ENCODE assay signal across 9 mouse cellular contexts in genomic region chr7:132723906-132724305, GRCm38 (mm10).
DNase-seq lines count a peak whose midpoint lies in the region; ATAC-seq and TF ChIP-seq lines count a peak whose summit lies in the region.
"Had no signal": no experiment of that assay in that cellular context is flagged by ENCODE, and none has a peak within 500 bp of the region (broad histone marks: within the 10 kb centered on the region; RNA-seq: fewer than 3 reads in every experiment).

No protein-coding gene starts in this region.

- H3K36me3 ChIP-seq in CH12.LX (replicated peaks in 1 of 2; ENCODE audit: control insufficient read depth in 1 of 2, insufficient read depth in 1 of 2, low read length in 1 of 2) = peaks cover 8 to 47% of the 10 kb centered on the region in 2 experiments
- H3K36me3 ChIP-seq: midbrain, embryonic 12.5 days had no signal

- DNase-seq in layer of hippocampus, adult 11-12 months (ENCODE audit: low spot score) = peak; percentile 69
- no peak for DNase-seq in layer of hippocampus, postnatal 36 days
- DNase-seq in CH12.LX (ENCODE audit: extremely low read depth) = peak; percentile 54
- peak; percentile 85 for DNase-seq in gastrocnemius, postnatal 25 days
- peak; percentile 93 for DNase-seq in kidney, adult 18-20 months
- DNase-seq in lung, postnatal 10 days = peak; percentile 78
- DNase-seq in embryo, embryonic 9.5 days (ENCODE audit: extremely low spot score) = no peak

- no peak overlapping the region for H3K4me2 ChIP-seq in CH12.LX (ENCODE audit: insufficient read depth, low read depth, poor library complexity, severe bottlenecking)
- H3K4me2 ChIP-seq: midbrain, embryonic 12.5 days had no signal

- no peak overlapping the region for H3K4me3 ChIP-seq in CH12.LX (replicated peaks in 1 of 3; ENCODE audit: low read depth in 2 of 3, low read length in 2 of 3, poor library complexity in 1 of 3)
- H3K4me3 ChIP-seq: midbrain, embryonic 12.5 days had no signal

- no peaks in the 10 kb centered on the region for H3K27me3 ChIP-seq in CH12.LX (replicated peaks)
- H3K27me3 ChIP-seq: midbrain, embryonic 12.5 days had no signal

- peak; percentile 79 for ATAC-seq in cerebellum, adult (ENCODE audit: insufficient number of reproducible peaks, low FRiP score, low TSS enrichment)

- no peaks in the 10 kb centered on the region for H3K9me3 ChIP-seq in CH12.LX (replicated peaks; ENCODE audit: low read length)
- H3K9me3 ChIP-seq: midbrain, embryonic 12.5 days had no signal

- TF ChIP-seq POLR2A in CH12.LX (IDR thresholded peaks at IDR 0.05; ENCODE audit: low read depth, low read length) = peak; percentile 49

- no peaks in the 10 kb centered on the region for H3K79me2 ChIP-seq in CH12.LX (replicated peaks; ENCODE audit: control insufficient read depth, extremely low read depth, insufficient read depth, poor library complexity, severe bottlenecking)

- no peak overlapping the region for H3K9ac ChIP-seq in CH12.LX (ENCODE audit: insufficient read depth, low read depth)
- H3K9ac ChIP-seq: midbrain, embryonic 12.5 days had no signal

- peaks cover 43 to 80% of the 10 kb centered on the region in 2 experiments for H3K4me1 ChIP-seq in CH12.LX (ENCODE audit: control insufficient read depth in 1 of 2, insufficient read depth in 2 of 2)

- H3K27ac ChIP-seq in CH12.LX (ENCODE audit: insufficient read depth, low read depth) = no peak overlapping the region
- H3K27ac ChIP-seq: midbrain, embryonic 12.5 days had no signal

- dilution Hi-C loops in CH12.LX (cut with MboI; ENCODE audit: extremely low pct_ligation_motif_present, extremely low pct_unique_long_range_greater_than_20kb, low sequenced_read_pairs) = no loop called here

- in situ Hi-C loops in CH12.LX (cut with MboI; ENCODE audit: low pct_ligation_motif_present, low pct_unique_long_range_greater_than_20kb, low sequenced_read_pairs) = no loop called here

- no peak for TF ChIP-seq CTCF in CH12.LX (conservative IDR thresholded peaks at IDR 0.05 in 1 of 2, IDR thresholded peaks at IDR 0.05 in 1 of 2; ENCODE audit: low read depth in 2 of 2, low read length in 2 of 2)

- no peak for TF ChIP-seq EP300 in CH12.LX (IDR thresholded peaks at IDR 0.05; ENCODE audit: low read length)

- no peak for TF ChIP-seq RAD21 in CH12.LX (IDR thresholded peaks at IDR 0.05; ENCODE audit: low read depth, low read length)

TF ChIP-seq in CH12.LX, 34 proteins besides CTCF, POLR2A, EP300 and RAD21:
- TF ChIP-seq UBTF (IDR thresholded peaks at IDR 0.05; ENCODE audit: low read depth, low read length) (no peak), ELF1 (IDR thresholded peaks at IDR 0.05; ENCODE audit: low read depth, low read length) (no peak), PAX5 (IDR thresholded peaks at IDR 0.05; ENCODE audit: low read length) (no peak), HCFC1 (IDR thresholded peaks at IDR 0.05; ENCODE audit: low read depth, low read length) (no peak), ETS1 (conservative IDR thresholded peaks at IDR 0.05; ENCODE audit: low read depth, low read length) (no peak; the same call in 1 of the 2 replicates), KAT2A (IDR thresholded peaks at IDR 0.05; ENCODE audit: insufficient replicate concordance, low read length) (no peak), MAX (IDR thresholded peaks at IDR 0.05; ENCODE audit: low read length) (peak; percentile 81), BHLHE40 (IDR thresholded peaks at IDR 0.05; ENCODE audit: low read depth, low read length) (peak; percentile 47), ZKSCAN1 (IDR thresholded peaks at IDR 0.05; ENCODE audit: borderline replicate concordance, low read depth, low read length) (no peak), MXI1 (IDR thresholded peaks at IDR 0.05; ENCODE audit: low read depth, low read length) (no peak), E2F4 (IDR thresholded peaks at IDR 0.05; ENCODE audit: insufficient replicate concordance, low read depth, low read length) (no peak), MAZ (IDR thresholded peaks at IDR 0.05; ENCODE audit: low read depth, low read length) (no peak), GABPA (IDR thresholded peaks at IDR 0.05; ENCODE audit: insufficient replicate concordance, low read depth, low read length) (no peak), NELFE (IDR thresholded peaks at IDR 0.05; ENCODE audit: low read depth, low read length) (no peak), TBP (conservative IDR thresholded peaks at IDR 0.05; ENCODE audit: low read depth, low read length) (0 out of 2 replicates have a peak, but pooled peaks have one; percentile 42), RCOR1 (conservative IDR thresholded peaks at IDR 0.05; ENCODE audit: low read depth, low read length) (no peak), USF2 (conservative IDR thresholded peaks at IDR 0.05; ENCODE audit: low read depth, low read length) (peak; percentile 71), MAFK (IDR thresholded peaks at IDR 0.05; ENCODE audit: insufficient replicate concordance, low read length) (no peak), ZC3H11A (IDR thresholded peaks at IDR 0.05; ENCODE audit: low read depth, low read length) (no peak), IRF4 (IDR thresholded peaks at IDR 0.05; ENCODE audit: low read depth, low read length) (no peak), JUN (IDR thresholded peaks at IDR 0.05; ENCODE audit: insufficient read depth, low read depth, low read length) (no peak), ZNF384 (IDR thresholded peaks at IDR 0.05; ENCODE audit: low read depth, low read length) (no peak), ZMIZ1 (IDR thresholded peaks at IDR 0.05; ENCODE audit: low read depth, low read length) (no peak), SMC3 (IDR thresholded peaks at IDR 0.05; ENCODE audit: low read depth, low read length) (no peak), CHD1 (IDR thresholded peaks at IDR 0.05; ENCODE audit: low read depth, low read length) (no peak), POLR2AphosphoS2 (IDR thresholded peaks at IDR 0.05; ENCODE audit: low read depth, low read length) (no peak), MYC (IDR thresholded peaks at IDR 0.05; ENCODE audit: low read depth, low read length) (no peak), JUND (conservative IDR thresholded peaks at IDR 0.05; ENCODE audit: low read depth, low read length) (no peak), USF1 (IDR thresholded peaks at IDR 0.05; ENCODE audit: low read depth, low read length) (peak; percentile 79), MEF2A (IDR thresholded peaks at IDR 0.05; ENCODE audit: borderline replicate concordance, low read depth, low read length) (no peak)
TF ChIP-seq in CH12.LX: peak in this region for 5.

Comparison
In these comparisons a context has a peak if more than half of its experiments do, and no peak if none do; other contexts are left out.
1. DNase-seq: peak in layer of hippocampus, adult 11-12 months (single experiment), CH12.LX (single experiment), gastrocnemius, postnatal 25 days (single experiment), kidney, adult 18-20 months (single experiment) and lung, postnatal 10 days (single experiment); none in layer of hippocampus, postnatal 36 days (0 of 2) and embryo, embryonic 9.5 days (single experiment).